Mouse (Mus musculus) midbrain, embryonic 16.5 days (tissue): ENCODE results near the gene Ephb1. TPM values are rescaled to one million over a fixed set of nuclear protein-coding genes. Genes with fewer than 3 reads are reported as not detected.

Experiments used
- ATAC-seq: fragments of 200-750 bp; cut with Nextera tagmentation; 2 replicates; pipeline ENCODE4 v1.8.0; 2017; ENCODE audit warnings: moderate TSS enrichment
- H3K27ac ChIP-seq: fragments of 300-500 bp; sonication (generic); 2 replicates; pipeline ENCODE4 v1.5.1; 2014; ENCODE audit warnings: mild to moderate bottlenecking, low read length, mixed read lengths
- H3K27me3 ChIP-seq: fragments of 300-500 bp; sonication (generic); 2 replicates; pipeline ENCODE4 v1.6.1; 2014; ENCODE audit warnings: low read depth, low read length, mixed read lengths; ENCODE audit not compliant: control insufficient read depth, insufficient read depth
- H3K36me3 ChIP-seq: fragments of 300-500 bp; sonication (generic); 2 replicates; pipeline ENCODE4 v1.6.1; 2014; ENCODE audit warnings: mild to moderate bottlenecking, low read length, moderate library complexity, mixed read lengths; ENCODE audit not compliant: control insufficient read depth, insufficient read depth
- H3K4me1 ChIP-seq: fragments of 300-500 bp; sonication (generic); 2 replicates; pipeline ENCODE4 v1.6.1; 2014; ENCODE audit warnings: mild to moderate bottlenecking, low read length, mixed read lengths; ENCODE audit not compliant: control insufficient read depth, insufficient read depth
- H3K4me2 ChIP-seq: fragments of 300-500 bp; sonication (generic); 2 replicates; pipeline ENCODE4 v1.6.1; 2014; ENCODE audit warnings: mild to moderate bottlenecking, low read length, mixed read lengths
- H3K4me3 ChIP-seq: fragments of 300-500 bp; sonication (generic); 2 replicates; pipeline ENCODE4 v1.5.1; 2014; ENCODE audit warnings: low read depth, mild to moderate bottlenecking, low read length, moderate library complexity, mixed read lengths
- H3K9ac ChIP-seq: fragments of 300-500 bp; sonication (generic); 2 replicates; pipeline ENCODE4 v1.6.1; 2014; ENCODE audit warnings: low read depth, low read length, mixed read lengths
- H3K9me3 ChIP-seq: fragments of 300-500 bp; sonication (generic); replicated peaks from 2 replicates; pipeline ENCODE4 v1.6.1; 2014; ENCODE audit warnings: mild to moderate bottlenecking, low read length, mixed read lengths; ENCODE audit not compliant: control insufficient read depth, poor library complexity, severe bottlenecking
- WGBS: fragments of 180-500 bp; shearing (Covaris S2); extraction: QIAGEN DNeasy Blood & Tissue Kit; methylation state at CpG from one replicate; pipeline ENCODE4 v1.1.7; 2014; 5-methylcytosine and 5-hydroxymethylcytosine counted together
- polyA plus RNA-seq: library from polyadenylated mRNA; unstranded; fragments of >200 nt; fragmentation: Nextera tagmentation; extraction: Ambion mirVana; gene quantifications from 2 replicates; pipeline ENCODE4 v1.2.1, GENCODE M21; 2015

Ephb1 gene
- polyA plus RNA-seq, 1 experiment from 2014 or later = 80.1 TPM

DNA sequence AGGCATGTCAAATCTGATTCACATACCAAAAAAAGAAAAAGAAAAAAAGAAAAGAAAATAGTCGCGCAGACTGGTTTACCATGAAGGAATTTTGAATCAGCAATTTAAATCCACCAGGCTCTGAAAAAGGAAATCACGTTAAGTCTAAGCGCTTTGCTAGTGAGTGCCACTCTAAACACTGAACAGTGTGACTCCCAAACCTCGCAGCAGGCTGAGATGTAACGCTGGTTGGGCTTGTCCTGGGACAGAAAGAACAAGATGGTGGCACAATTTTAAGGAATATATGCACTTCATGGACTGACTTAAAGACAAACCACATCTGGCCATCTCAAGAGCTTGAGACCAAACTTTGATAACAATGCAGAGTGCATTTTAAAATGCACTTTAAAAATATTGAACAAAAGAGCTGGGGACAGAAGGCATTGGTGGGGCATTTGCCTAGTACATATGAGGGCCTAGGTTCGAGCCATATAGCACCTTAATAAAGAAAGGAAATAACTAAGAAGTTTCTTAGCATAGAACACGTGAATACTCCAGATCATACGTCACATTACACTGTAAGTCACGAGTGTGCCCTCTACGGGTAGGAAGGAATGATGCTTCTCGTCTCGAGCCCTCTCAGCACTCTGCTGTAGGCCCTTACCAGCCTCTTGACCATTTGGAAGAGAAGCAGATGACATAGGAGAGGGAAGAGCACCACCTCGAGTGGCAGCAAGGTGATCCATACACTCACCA, 16.7 kb upstream of the Ephb1 start:
- H3K36me3 ChIP-seq = no peaks in the 10 kb centered on the region
- H3K4me3 ChIP-seq = no peak overlapping the region
- H3K27me3 ChIP-seq = no peaks in the 10 kb centered on the region
- H3K27ac ChIP-seq = no peak overlapping the region
- H3K4me1 ChIP-seq = no peaks in the 10 kb centered on the region
- H3K4me2 ChIP-seq = no peak overlapping the region
- WGBS = 45% methylated on average over 14 of the region's 14 CpGs
- H3K9me3 ChIP-seq = no peaks in the 10 kb centered on the region
- H3K9ac ChIP-seq = no peak overlapping the region
- ATAC-seq = no peak

DNA sequence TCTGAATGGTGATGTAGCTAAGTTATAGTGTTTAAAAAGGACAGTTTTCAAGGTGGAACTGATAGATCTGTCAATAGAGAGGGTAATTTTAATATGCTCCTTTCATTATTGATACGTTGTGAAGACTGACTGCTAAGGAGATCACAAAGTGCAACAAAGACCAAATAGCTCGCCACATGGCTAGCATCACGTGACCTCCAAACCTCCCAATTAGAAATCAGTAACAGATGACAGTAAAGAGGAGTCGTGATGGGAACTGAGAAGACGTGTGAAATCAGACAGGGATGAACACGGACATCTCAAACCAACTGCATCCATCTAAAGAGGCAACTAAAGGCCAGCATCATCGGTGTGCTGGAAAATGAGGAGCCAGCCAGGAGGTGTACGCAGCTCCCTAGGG, 15.6 kb upstream of the Ephb1 start:
- no peaks in the 10 kb centered on the region for H3K4me1 ChIP-seq
- no peaks in the 10 kb centered on the region for H3K9me3 ChIP-seq
- H3K4me3 ChIP-seq = no peak overlapping the region
- H3K27ac ChIP-seq = no peak overlapping the region
- no peak for ATAC-seq
- no peak overlapping the region for H3K9ac ChIP-seq
- H3K4me2 ChIP-seq = no peak overlapping the region
- H3K36me3 ChIP-seq = no peaks in the 10 kb centered on the region
- 51% methylated on average over 8 of the region's 8 CpGs for WGBS
- no peaks in the 10 kb centered on the region for H3K27me3 ChIP-seq

DNA sequence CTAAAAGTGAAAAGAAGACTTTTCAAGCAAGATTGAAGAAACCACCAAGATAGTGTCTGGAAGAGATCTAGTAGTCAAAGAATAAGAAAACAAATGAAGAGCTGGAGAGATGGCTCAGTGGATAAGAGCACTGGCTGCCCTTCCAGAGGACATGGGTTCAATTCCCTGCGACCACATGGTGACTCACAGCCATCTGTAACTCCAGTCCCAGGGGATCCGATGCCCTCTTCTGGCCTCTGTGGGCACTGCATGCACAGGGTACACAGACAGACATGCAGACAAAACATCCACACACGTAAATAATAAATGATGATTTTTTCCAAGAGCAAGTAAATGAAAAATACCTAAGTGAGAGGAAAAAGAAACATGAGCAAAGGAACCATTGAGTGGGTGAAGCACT, 14.6 kb upstream of the Ephb1 start:
- Histone ChIP-seq H3K4me1 (no peaks in the 10 kb centered on the region), H3K9ac (no peak overlapping the region), H3K36me3 (no peaks in the 10 kb centered on the region), H3K27me3 (no peaks in the 10 kb centered on the region), H3K4me3 (no peak overlapping the region), H3K9me3 (no peaks in the 10 kb centered on the region), H3K4me2 (no peak overlapping the region), H3K27ac (no peak overlapping the region)
- ATAC-seq = no peak
- WGBS = 83% methylated on average over 3 of the region's 3 CpGs

DNA sequence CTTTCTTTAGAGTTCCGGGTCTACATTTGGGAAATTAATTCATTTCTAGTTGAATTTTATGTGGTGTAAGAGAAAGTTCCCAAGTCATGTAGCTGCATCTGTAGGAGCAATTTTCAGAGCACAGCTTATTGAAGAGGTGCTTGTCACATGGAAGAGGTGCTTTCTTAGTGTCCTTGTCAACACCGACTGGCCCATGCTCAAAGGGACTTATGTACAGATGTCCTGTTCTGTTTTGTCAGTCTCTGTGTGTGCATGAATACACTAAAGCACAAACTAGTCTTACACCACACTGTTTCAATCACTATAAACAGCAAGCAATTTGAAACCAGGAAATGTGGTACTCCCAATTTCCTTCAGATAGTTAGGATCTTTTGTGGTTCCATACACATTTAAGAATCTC, 13.3 kb upstream of the Ephb1 start:
- ATAC-seq = no peak
- Histone ChIP-seq H3K27me3 (no peaks in the 10 kb centered on the region), H3K4me1 (no peaks in the 10 kb centered on the region), H3K9ac (no peak overlapping the region), H3K4me3 (no peak overlapping the region), H3K4me2 (no peak overlapping the region), H3K36me3 (no peaks in the 10 kb centered on the region), H3K27ac (no peak overlapping the region), H3K9me3 (no peaks in the 10 kb centered on the region)
- WGBS = 96% methylated on average over 2 of the region's 2 CpGs

DNA sequence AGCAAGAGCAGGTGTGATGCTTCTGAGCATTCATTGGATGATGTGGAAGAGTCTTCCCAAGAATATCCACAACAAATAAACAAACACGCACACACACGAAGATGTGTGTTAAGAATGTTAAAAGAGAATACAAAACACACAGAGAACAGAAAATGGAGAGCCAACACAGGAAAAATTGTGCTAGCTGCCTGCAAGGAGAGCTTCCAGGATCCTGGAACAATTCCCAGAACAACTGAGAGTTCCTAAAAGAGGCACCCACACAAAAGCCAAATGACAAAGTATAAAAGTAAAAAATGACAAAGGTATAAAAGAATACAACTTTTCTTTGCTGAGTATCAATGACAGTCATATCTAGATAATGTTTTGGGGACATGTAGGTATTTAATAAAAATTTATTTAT, 11.0 kb upstream of the Ephb1 start:
- no peak for ATAC-seq
- Histone ChIP-seq H3K4me2 (no peak overlapping the region), H3K9ac (no peak overlapping the region), H3K4me3 (no peak overlapping the region), H3K4me1 (no peaks in the 10 kb centered on the region), H3K27ac (no peak overlapping the region), H3K27me3 (no peaks in the 10 kb centered on the region), H3K36me3 (no peaks in the 10 kb centered on the region), H3K9me3 (no peaks in the 10 kb centered on the region)
- WGBS = 94% methylated on average over 2 of the region's 2 CpGs

DNA sequence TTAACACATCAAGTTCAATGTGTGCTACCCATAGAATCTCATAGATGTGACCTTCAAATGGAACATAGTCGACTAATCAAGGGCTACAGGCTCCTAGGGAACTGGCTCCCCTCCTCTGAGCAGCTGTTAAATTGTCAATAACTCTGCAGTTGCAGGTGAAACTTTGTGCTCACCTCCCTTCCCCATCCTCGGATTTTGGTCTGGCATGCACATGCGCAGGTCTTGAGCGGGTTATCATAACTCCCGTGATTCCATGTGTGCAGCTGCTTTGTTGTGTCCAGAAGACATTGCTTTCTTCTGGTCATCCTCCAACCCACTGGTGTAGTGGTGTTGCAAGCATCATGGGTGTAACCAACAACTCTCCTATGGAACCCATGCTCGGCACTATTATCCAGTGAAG, 4.8 kb upstream of the Ephb1 start:
- Histone ChIP-seq H3K36me3 (no peaks in the 10 kb centered on the region), H3K9ac (no peak overlapping the region), H3K27me3 (no peaks in the 10 kb centered on the region), H3K9me3 (no peaks in the 10 kb centered on the region), H3K27ac (no peak overlapping the region), H3K4me3 (no peak overlapping the region), H3K4me1 (no peaks in the 10 kb centered on the region; the same call in 1 of the 2 replicates), H3K4me2 (no peak overlapping the region)
- 94% methylated on average over 6 of the region's 6 CpGs for WGBS
- ATAC-seq = no peak

DNA sequence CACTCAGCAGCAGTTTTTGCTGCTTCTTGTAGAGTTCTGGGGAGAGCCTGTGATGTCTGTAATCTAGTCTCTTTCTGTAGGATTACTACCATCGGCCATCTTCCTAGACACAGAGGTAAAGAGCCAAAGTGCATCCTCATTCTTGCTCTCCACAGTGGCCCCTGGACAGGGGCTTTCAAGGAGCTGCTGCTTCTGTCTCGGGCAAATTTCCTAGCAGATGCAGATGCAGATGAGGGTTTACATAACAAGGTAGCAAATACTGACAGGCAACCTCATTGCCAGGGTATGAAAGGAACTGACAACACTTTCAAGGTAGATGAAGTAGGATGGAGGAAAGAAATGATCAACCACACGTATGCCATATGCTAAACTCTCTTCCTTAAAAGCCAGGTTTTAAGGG, 4.2 kb upstream of the Ephb1 start:
- ATAC-seq = no peak
- 82% methylated on average over 3 of the region's 3 CpGs for WGBS
- Histone ChIP-seq H3K4me1 (no peaks in the 10 kb centered on the region; the same call in 1 of the 2 replicates), H3K9me3 (no peaks in the 10 kb centered on the region), H3K27ac (no peak overlapping the region), H3K9ac (no peak overlapping the region), H3K4me3 (no peak overlapping the region), H3K4me2 (no peak overlapping the region), H3K36me3 (no peaks in the 10 kb centered on the region), H3K27me3 (no peaks in the 10 kb centered on the region)

DNA sequence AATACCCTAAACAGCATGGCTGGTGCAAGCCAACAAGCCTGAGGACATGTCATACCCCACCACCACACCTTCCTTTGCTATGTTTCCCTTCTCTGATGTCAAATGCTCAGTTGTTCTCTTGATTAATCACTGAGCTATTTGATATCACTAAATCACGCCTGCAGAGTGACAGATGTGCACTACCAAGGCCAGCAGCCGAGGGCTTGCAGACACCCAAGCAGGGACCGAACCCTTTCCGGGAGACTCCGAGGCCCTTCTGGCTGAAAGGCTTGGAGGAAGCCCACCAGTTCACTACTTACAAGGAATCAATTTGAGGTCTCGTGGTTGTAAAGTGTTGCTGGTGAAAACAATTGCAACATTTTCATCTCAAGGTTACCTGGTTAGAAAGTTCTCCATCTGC, 3.5 kb upstream of the Ephb1 start:
- WGBS = 84% methylated on average over 6 of the region's 6 CpGs
- Histone ChIP-seq H3K9ac (no peak overlapping the region), H3K27me3 (no peaks in the 10 kb centered on the region), H3K27ac (no peak overlapping the region), H3K4me3 (no peak overlapping the region), H3K9me3 (no peaks in the 10 kb centered on the region), H3K36me3 (no peaks in the 10 kb centered on the region), H3K4me2 (no peak overlapping the region), H3K4me1 (no peaks in the 10 kb centered on the region; the same call in 1 of the 2 replicates)
- no peak for ATAC-seq

DNA sequence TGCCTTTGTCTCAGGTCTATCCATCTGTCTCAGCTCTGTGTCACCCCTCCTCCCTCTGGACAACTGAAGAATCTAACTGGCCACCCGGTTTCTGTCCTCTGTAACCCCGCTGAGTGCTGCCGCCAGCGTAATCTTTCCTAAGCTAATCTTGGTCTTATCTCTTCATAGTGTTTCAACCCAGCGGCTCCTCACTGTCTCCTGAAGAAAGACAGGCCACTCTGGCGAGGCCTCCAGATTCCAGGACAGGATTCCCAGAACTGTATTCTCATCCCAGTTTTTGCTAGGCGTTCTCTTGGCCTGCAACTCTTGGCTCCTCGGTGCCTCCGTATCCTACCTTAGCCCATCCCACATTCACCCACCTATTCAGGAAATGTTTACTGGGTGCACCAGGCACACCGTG, 2.0 kb upstream of the Ephb1 start:
- H3K27me3 ChIP-seq = no peaks in the 10 kb centered on the region
- H3K27ac ChIP-seq = no peak overlapping the region
- H3K4me3 ChIP-seq = no peak overlapping the region
- no peaks in the 10 kb centered on the region; the same call in 1 of the 2 replicates for H3K4me1 ChIP-seq
- WGBS = 80% methylated on average over 10 of the region's 10 CpGs
- no peaks in the 10 kb centered on the region for H3K36me3 ChIP-seq
- H3K4me2 ChIP-seq = no peak overlapping the region
- H3K9ac ChIP-seq = no peak overlapping the region
- ATAC-seq = no peak
- no peaks in the 10 kb centered on the region for H3K9me3 ChIP-seq
